ENCODE assay signal across 12 mouse cellular contexts in the genomic region with DNA sequence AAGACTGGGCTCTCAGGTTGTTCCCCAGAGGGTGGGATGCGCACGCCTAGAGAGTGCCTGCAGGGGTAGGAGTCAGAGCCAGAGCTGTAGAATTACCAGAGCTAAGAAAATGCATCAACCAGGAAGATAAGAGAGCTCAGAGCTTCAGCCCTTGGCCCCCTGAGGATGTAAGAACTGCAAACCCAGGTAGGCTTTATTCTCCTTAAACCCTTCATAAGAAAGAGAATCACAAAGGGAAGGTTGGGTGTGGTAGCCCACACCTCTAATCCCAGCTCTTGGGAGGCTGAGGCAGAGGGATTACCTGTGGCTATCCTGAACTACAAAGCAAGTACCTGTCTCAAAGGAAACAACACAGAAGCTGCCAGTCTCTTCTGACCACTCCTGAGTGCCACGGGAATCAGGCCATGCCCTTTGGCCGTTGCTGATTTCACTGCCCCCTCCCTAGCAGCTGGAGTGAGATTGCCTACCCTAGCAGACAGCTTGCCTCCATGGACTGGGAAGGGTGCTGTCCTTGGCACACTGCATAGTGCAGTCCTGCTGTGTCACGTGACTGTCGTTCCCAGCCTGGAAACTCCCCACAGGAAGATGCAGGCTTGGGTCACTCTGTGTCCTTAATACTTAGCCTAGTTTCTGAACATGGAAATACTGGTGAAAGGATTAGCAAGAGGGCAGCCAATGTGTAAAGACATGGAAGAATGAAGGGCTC. TPM values are rescaled to one million over a fixed set of nuclear protein-coding genes. Genes with fewer than 3 reads are reported as not detected.
DNase-seq lines count a peak whose midpoint lies in the region; ATAC-seq and TF ChIP-seq lines count a peak whose summit lies in the region.
"Had no signal": no experiment of that assay in that cellular context is flagged by ENCODE, and none has a peak within 500 bp of the region (broad histone marks: within the 10 kb centered on the region; RNA-seq: fewer than 3 reads in every experiment).

No protein-coding gene starts in this region.

- no peaks in the 10 kb centered on the region for H3K27me3 ChIP-seq in E14TG2a.4 (ENCODE audit: insufficient read depth, low read length)
- H3K27me3 ChIP-seq in liver, embryonic 12.5 days (replicated peaks), result peaks cover 13% of the 10 kb centered on the region
- H3K27me3 ChIP-seq in forebrain, embryonic 15.5 days, result no peaks in the 10 kb centered on the region
- H3K27me3 ChIP-seq: neural tube, embryonic 12.5 days had no signal

- H3K4me1 ChIP-seq in E14TG2a.4 (replicated peaks; ENCODE audit: low read depth, low read length), result peaks cover 89% of the 10 kb centered on the region
- peaks cover 11% of the 10 kb centered on the region; the same call in 1 of the 2 replicates for H3K4me1 ChIP-seq in liver, embryonic 12.5 days
- H3K4me1 ChIP-seq in forebrain, embryonic 15.5 days, result peaks cover 6% of the 10 kb centered on the region; the same call in 1 of the 2 replicates

- no peaks in the 10 kb centered on the region for H3K9me3 ChIP-seq in E14TG2a.4 (ENCODE audit: low read length)
- H3K9me3 ChIP-seq in liver, embryonic 12.5 days (replicated peaks), result no peaks in the 10 kb centered on the region
- no peaks in the 10 kb centered on the region for H3K9me3 ChIP-seq in forebrain, embryonic 15.5 days
- H3K9me3 ChIP-seq: neural tube, embryonic 12.5 days had no signal

- TF ChIP-seq CTCF in E14TG2a.4 (conservative IDR thresholded peaks at IDR 0.05; ENCODE audit: low read length), result no peak

- intact Hi-C loops in heart, postnatal 14 days (cut with DNase I), result no loop called here
- intact Hi-C loops in left cerebral cortex, postnatal 25 days (cut with DNase I), result no loop called here

- 0 out of 2 replicates have a peak, but pooled peaks have one; percentile 38 for ATAC-seq in liver, embryonic 12.5 days
- no peak for ATAC-seq in forebrain, embryonic 15.5 days (replicated peaks)
- no peak for ATAC-seq in activated CD4-positive, CD25-positive, alpha-beta regulatory T cell, adult 4 months

- peaks cover 62% of the 10 kb centered on the region for H3K36me3 ChIP-seq in E14TG2a.4 (ENCODE audit: insufficient read depth, low read length)
- H3K36me3 ChIP-seq in liver, embryonic 12.5 days, result peaks cover 56% of the 10 kb centered on the region
- H3K36me3 ChIP-seq in forebrain, embryonic 15.5 days, result peaks cover 14% of the 10 kb centered on the region

- H3K9ac ChIP-seq in liver, embryonic 12.5 days, result no peak overlapping the region
- no peak overlapping the region for H3K9ac ChIP-seq in forebrain, embryonic 15.5 days (replicated peaks)
- H3K9ac ChIP-seq: neural tube, embryonic 12.5 days had no signal

- no peak overlapping the region for H3K4me2 ChIP-seq in liver, embryonic 12.5 days
- no peak overlapping the region for H3K4me2 ChIP-seq in forebrain, embryonic 15.5 days (replicated peaks)
- H3K4me2 ChIP-seq: neural tube, embryonic 12.5 days had no signal

- peak; percentile 52 for DNase-seq in ES-CJ7 (ENCODE audit: low read depth, low spot score)
- peak; percentile 46 to 60 for DNase-seq in heart, postnatal 14 days
- no peak for DNase-seq in left cerebral cortex, postnatal 25 days (ENCODE audit: low spot score in 2 of 2)
- DNase-seq: layer of hippocampus, adult 9-11 months had no signal

- H3K27ac ChIP-seq in liver, embryonic 12.5 days, result no peak overlapping the region
- no peak overlapping the region for H3K27ac ChIP-seq in forebrain, embryonic 15.5 days (replicated peaks)
- H3K27ac ChIP-seq: neural tube, embryonic 12.5 days had no signal

- 69% methylated on average over 6 of the region's 6 CpGs for WGBS in liver, embryonic 12.5 days (ENCODE audit: insufficient replicate concordance)
- WGBS in forebrain, embryonic 15.5 days, result 45% methylated on average over 6 of the region's 6 CpGs

- H3K4me3 ChIP-seq in E14TG2a.4 (replicated peaks; ENCODE audit: low read length), result peak overlapping the region; percentile 35
- H3K4me3 ChIP-seq in liver, embryonic 12.5 days, result no peak overlapping the region
- H3K4me3 ChIP-seq in forebrain, embryonic 15.5 days, result no peak overlapping the region
- H3K4me3 ChIP-seq: neural tube, embryonic 12.5 days had no signal

RNA-seq across cellular contexts. Expression of a gene that starts 5.4 kb away (rescaled TPM):
- not detected for total RNA-seq in heart, postnatal 14 days (2021)
- 0.10 TPM in 1 of 2 replicates, not detected in the other for polyA plus RNA-seq in liver, embryonic 12.5 days (2016; fragmentation: Nextera tagmentation; extraction: Ambion mirVana)
- not detected in 2 replicates for polyA plus RNA-seq in forebrain, embryonic 15.5 days (2015; fragmentation: Nextera tagmentation; extraction: Ambion mirVana)
- total RNA-seq in left cerebral cortex, postnatal 25 days (2021), result not detected
- polyA plus RNA-seq in activated CD4-positive, CD25-positive, alpha-beta regulatory T cell, adult 4 months (2017; shearing (Covaris generic)), result not detected
- total RNA-seq: megakaryocyte progenitor cell, adult 5-6 weeks had no signal
- polyA plus RNA-seq: embryonic facial prominence, embryonic 14.5 days; gonadal fat pad, adult 2 months; neural tube, embryonic 12.5 days had no signal

RNA-seq across cellular contexts. Expression of a gene that starts 43.4 kb away (rescaled TPM):
- total RNA-seq in heart, postnatal 14 days (2021), result 10 to 100 TPM; 30.6 to 32.2 TPM
- 48.1 and 49.5 TPM in 2 replicates for polyA plus RNA-seq in liver, embryonic 12.5 days (2016; fragmentation: Nextera tagmentation; extraction: Ambion mirVana)
- polyA plus RNA-seq in forebrain, embryonic 15.5 days (2015; fragmentation: Nextera tagmentation; extraction: Ambion mirVana), result 75.7 and 75.9 TPM in 2 replicates
- total RNA-seq in left cerebral cortex, postnatal 25 days (2021), result 10 to 100 TPM; 67.5 to 70.1 TPM
- polyA plus RNA-seq in activated CD4-positive, CD25-positive, alpha-beta regulatory T cell, adult 4 months (2017; shearing (Covaris generic)), result 10 to 100 TPM; 40.8 to 49.2 TPM

Comparison
In these comparisons a context has a peak if more than half of its experiments do, and no peak if none do; other contexts are left out.
1. DNase-seq: peak in ES-CJ7 (single experiment) and heart, postnatal 14 days (2 of 2); none in left cerebral cortex, postnatal 25 days (0 of 2).